24 mouse cellular contexts compared by ENCODE assay signal in the genomic region with DNA sequence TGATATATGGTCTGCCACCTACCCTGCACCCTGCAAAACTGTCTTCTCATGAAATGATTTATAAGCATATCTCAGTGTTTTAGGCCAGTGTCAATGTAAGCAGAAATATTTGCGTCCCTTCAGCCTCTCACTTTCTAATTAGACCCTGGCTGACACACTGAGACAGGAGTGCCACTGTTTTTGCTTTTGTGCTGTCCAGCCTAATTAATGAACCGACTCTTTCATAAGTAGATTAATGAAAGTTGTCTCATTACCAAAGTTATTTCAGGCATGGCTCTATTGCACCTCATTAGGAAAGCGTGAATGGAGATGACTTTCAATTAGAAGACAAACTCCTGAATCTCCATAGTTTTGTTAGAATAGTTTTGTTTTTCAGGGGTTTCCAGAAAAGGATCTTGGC.
DNase-seq lines count a peak whose midpoint lies in the region; ATAC-seq and TF ChIP-seq lines count a peak whose summit lies in the region.
"Had no signal": no experiment of that assay in that cellular context is flagged by ENCODE, and none has a peak within 500 bp of the region (broad histone marks: within the 10 kb centered on the region; RNA-seq: fewer than 3 reads in every experiment).

No protein-coding gene starts in this region.

- H3K9ac ChIP-seq in forebrain, embryonic 12.5 days, result no peak overlapping the region
- H3K9ac ChIP-seq in midbrain, postnatal 0 days (replicated peaks; ENCODE audit: low read length, poor library complexity, severe bottlenecking), result no peak overlapping the region
- H3K9ac ChIP-seq in midbrain, embryonic 14.5 days (replicated peaks; ENCODE audit: low read length), result no peak overlapping the region
- no peak overlapping the region for H3K9ac ChIP-seq in forebrain, embryonic 15.5 days (replicated peaks)
- H3K9ac ChIP-seq in lung, postnatal 0 days (replicated peaks; ENCODE audit: low read depth), result no peak overlapping the region
- H3K9ac ChIP-seq: embryonic facial prominence, embryonic 12.5 days; heart, embryonic 15.5 days had no signal

- WGBS in forebrain, embryonic 12.5 days, result 46% methylated on average over 3 of the region's 3 CpGs
- 74% methylated on average over 3 of the region's 3 CpGs for WGBS in forebrain, embryonic 10.5 days
- 67% methylated on average over 3 of the region's 3 CpGs for WGBS in midbrain, postnatal 0 days
- 78% methylated on average over 3 of the region's 3 CpGs for WGBS in midbrain, embryonic 14.5 days
- 17% methylated on average over 3 of the region's 3 CpGs for WGBS in forebrain, embryonic 15.5 days
- WGBS in lung, postnatal 0 days, result 54% methylated on average over 3 of the region's 3 CpGs

- no peak overlapping the region for H3K4me3 ChIP-seq in forebrain, embryonic 12.5 days (replicated peaks)
- H3K4me3 ChIP-seq in forebrain, embryonic 10.5 days, result no peak overlapping the region
- H3K4me3 ChIP-seq in midbrain, postnatal 0 days (ENCODE audit: low read depth, low read length), result no peak overlapping the region
- H3K4me3 ChIP-seq in midbrain, embryonic 14.5 days (replicated peaks; ENCODE audit: low read depth, low read length), result no peak overlapping the region
- no peak overlapping the region for H3K4me3 ChIP-seq in forebrain, embryonic 15.5 days
- no peak overlapping the region for H3K4me3 ChIP-seq in lung, postnatal 0 days (ENCODE audit: low read depth, low read length)
- H3K4me3 ChIP-seq: embryonic facial prominence, embryonic 12.5 days; heart, adult 2 months; heart, embryonic 15.5 days; hindbrain, embryonic 10.5 days had no signal

- no peaks in the 10 kb centered on the region for H3K9me3 ChIP-seq in forebrain, embryonic 12.5 days
- no peaks in the 10 kb centered on the region for H3K9me3 ChIP-seq in forebrain, embryonic 10.5 days
- no peaks in the 10 kb centered on the region for H3K9me3 ChIP-seq in midbrain, postnatal 0 days (ENCODE audit: low read length)
- H3K9me3 ChIP-seq in midbrain, embryonic 14.5 days (ENCODE audit: control insufficient read depth, low read length), result no peaks in the 10 kb centered on the region
- H3K9me3 ChIP-seq in forebrain, embryonic 15.5 days, result no peaks in the 10 kb centered on the region
- H3K9me3 ChIP-seq in lung, postnatal 0 days (ENCODE audit: low read length), result no peaks in the 10 kb centered on the region
- H3K9me3 ChIP-seq: embryonic facial prominence, embryonic 12.5 days; heart, embryonic 15.5 days; hindbrain, embryonic 10.5 days had no signal

- H3K4me1 ChIP-seq in forebrain, embryonic 12.5 days, result no peaks in the 10 kb centered on the region
- H3K4me1 ChIP-seq in forebrain, embryonic 10.5 days, result no peaks in the 10 kb centered on the region
- H3K4me1 ChIP-seq in midbrain, postnatal 0 days (ENCODE audit: insufficient read depth, low read length), result no peaks in the 10 kb centered on the region
- no peaks in the 10 kb centered on the region for H3K4me1 ChIP-seq in midbrain, embryonic 14.5 days (ENCODE audit: control insufficient read depth, insufficient read depth, low read length)
- no peaks in the 10 kb centered on the region for H3K4me1 ChIP-seq in forebrain, embryonic 15.5 days
- H3K4me1 ChIP-seq in lung, postnatal 0 days (ENCODE audit: insufficient read depth, low read depth, low read length), result no peaks in the 10 kb centered on the region
- H3K4me1 ChIP-seq: embryonic facial prominence, embryonic 12.5 days; heart, embryonic 15.5 days; hindbrain, embryonic 10.5 days had no signal

- ATAC-seq in forebrain, embryonic 12.5 days (ENCODE audit: low FRiP score), result peak; percentile 58; the same call in 1 of the 2 replicates
- no peak for ATAC-seq in midbrain, postnatal 0 days (ENCODE audit: low FRiP score)
- ATAC-seq in midbrain, embryonic 14.5 days (ENCODE audit: low FRiP score, low TSS enrichment), result no peak
- peak; percentile 35; the same call in 1 of the 2 replicates for ATAC-seq in forebrain, embryonic 15.5 days (replicated peaks)
- no peak for ATAC-seq in lung, postnatal 0 days
- ATAC-seq: activated CD4-positive, CD25-positive, alpha-beta regulatory T cell, adult 4 months; hindbrain, embryonic 16.5 days; inflammation-experienced regulatory T-cells, adult 6 months; intestine, postnatal 0 days; Patski had no signal

- no peak overlapping the region for H3K4me2 ChIP-seq in forebrain, embryonic 12.5 days
- no peak overlapping the region for H3K4me2 ChIP-seq in midbrain, postnatal 0 days (ENCODE audit: low read depth, low read length, poor library complexity, severe bottlenecking)
- H3K4me2 ChIP-seq in midbrain, embryonic 14.5 days (ENCODE audit: low read length), result no peak overlapping the region
- no peak overlapping the region for H3K4me2 ChIP-seq in forebrain, embryonic 15.5 days (replicated peaks)
- no peak overlapping the region for H3K4me2 ChIP-seq in lung, postnatal 0 days (replicated peaks; ENCODE audit: low read depth, low read length)
- H3K4me2 ChIP-seq: embryonic facial prominence, embryonic 12.5 days; heart, embryonic 11.5 days; heart, embryonic 15.5 days had no signal

- DNase-seq in forebrain, embryonic 10.5 days (ENCODE audit: extremely low spot score, low spot score), result no peak
- DNase-seq in midbrain, postnatal 0 days (ENCODE audit: low spot score), result peak; percentile 9
- DNase-seq in midbrain, embryonic 14.5 days, result no peak
- peak; percentile 3 for DNase-seq in retina, postnatal 7 days (ENCODE audit: low read depth, low spot score)
- DNase-seq in cerebellum, postnatal 4 days (ENCODE audit: low spot score in 2 of 2), result no peak
- DNase-seq in lung, postnatal 0 days (ENCODE audit: low spot score), result no peak
- DNase-seq: adrenal gland, postnatal 14 days; cerebellum, adult 2 months; cerebellum, postnatal 10 days; gastrocnemius, postnatal 10 days; heart, adult 2 months; heart, postnatal 14 days; kidney, adult 9 months had no signal

- H3K27ac ChIP-seq in forebrain, embryonic 12.5 days, result no peak overlapping the region
- H3K27ac ChIP-seq in forebrain, embryonic 10.5 days, result no peak overlapping the region
- no peak overlapping the region for H3K27ac ChIP-seq in midbrain, postnatal 0 days (ENCODE audit: low read depth, low read length)
- no peak overlapping the region for H3K27ac ChIP-seq in midbrain, embryonic 14.5 days (replicated peaks; ENCODE audit: low read depth, low read length)
- no peak overlapping the region for H3K27ac ChIP-seq in forebrain, embryonic 15.5 days (replicated peaks)
- no peak overlapping the region for H3K27ac ChIP-seq in lung, postnatal 0 days (ENCODE audit: low read length)
- H3K27ac ChIP-seq: embryonic facial prominence, embryonic 12.5 days; heart, adult 2 months; heart, embryonic 15.5 days; hindbrain, embryonic 10.5 days had no signal

- no peak for TF ChIP-seq CTCF in midbrain, postnatal 0 days (IDR thresholded peaks at IDR 0.05)
- TF ChIP-seq CTCF in lung, postnatal 0 days (IDR thresholded peaks at IDR 0.05), result no peak

- TF ChIP-seq EP300 in lung, postnatal 0 days (IDR thresholded peaks at IDR 0.05), result no peak

- no peaks in the 10 kb centered on the region for H3K36me3 ChIP-seq in forebrain, embryonic 12.5 days (replicated peaks)
- no peaks in the 10 kb centered on the region for H3K36me3 ChIP-seq in forebrain, embryonic 10.5 days (replicated peaks)
- H3K36me3 ChIP-seq in midbrain, postnatal 0 days (ENCODE audit: insufficient read depth, low read length), result no peaks in the 10 kb centered on the region
- H3K36me3 ChIP-seq in midbrain, embryonic 14.5 days (ENCODE audit: control insufficient read depth, insufficient read depth, low read length), result no peaks in the 10 kb centered on the region
- no peaks in the 10 kb centered on the region for H3K36me3 ChIP-seq in forebrain, embryonic 15.5 days
- no peaks in the 10 kb centered on the region for H3K36me3 ChIP-seq in lung, postnatal 0 days (ENCODE audit: insufficient read depth, low read length)
- H3K36me3 ChIP-seq: embryonic facial prominence, embryonic 12.5 days; heart, embryonic 15.5 days; hindbrain, embryonic 10.5 days had no signal

- peaks cover 17% of the 10 kb centered on the region; the same call in 1 of the 2 replicates for H3K27me3 ChIP-seq in forebrain, embryonic 12.5 days
- H3K27me3 ChIP-seq in forebrain, embryonic 10.5 days (ENCODE audit: poor library complexity, severe bottlenecking), result peaks cover 18% of the 10 kb centered on the region; the same call in 1 of the 2 replicates
- H3K27me3 ChIP-seq in midbrain, postnatal 0 days (ENCODE audit: insufficient read depth, low read length), result no peaks in the 10 kb centered on the region
- H3K27me3 ChIP-seq in midbrain, embryonic 14.5 days (ENCODE audit: control insufficient read depth, insufficient read depth, low read length), result no peaks in the 10 kb centered on the region
- H3K27me3 ChIP-seq in forebrain, embryonic 15.5 days, result no peaks in the 10 kb centered on the region; the same call in 1 of the 2 replicates
- no peaks in the 10 kb centered on the region for H3K27me3 ChIP-seq in lung, postnatal 0 days (replicated peaks; ENCODE audit: insufficient read depth, low read length)
- H3K27me3 ChIP-seq: embryonic facial prominence, embryonic 12.5 days; heart, embryonic 15.5 days; Patski had no signal

Comparison
In these comparisons a context has a peak if more than half of its experiments do, and no peak if none do; other contexts are left out.
1. DNase-seq: peak in midbrain, postnatal 0 days (single experiment) and retina, postnatal 7 days (single experiment); none in forebrain, embryonic 10.5 days (single experiment), midbrain, embryonic 14.5 days (single experiment), cerebellum, postnatal 4 days (0 of 2) and lung, postnatal 0 days (single experiment).
2. ATAC-seq: peak in forebrain, embryonic 12.5 days (single experiment) and forebrain, embryonic 15.5 days (single experiment); none in midbrain, postnatal 0 days (single experiment), midbrain, embryonic 14.5 days (single experiment) and lung, postnatal 0 days (single experiment).